Mouse (Mus musculus) left cerebral cortex, postnatal 14 days (tissue): ENCODE results near the gene Macrod2. TPM values are rescaled to one million over a fixed set of nuclear protein-coding genes. Genes with fewer than 3 reads are reported as not detected.

Experiments used
- DNase-seq, 2 experiments: peaks; one replicate each; pipeline ENCODE4 v3.0.0; 2021 to 2022; ENCODE audit warnings: low spot score in 2 of 2, mixed read lengths in 1 of 2
- intact Hi-C: fragments of 180-260 bp; cut with DNase I; formaldehyde crosslinking; loops from one replicate; pipeline ENCODE4 v1.15.1; 2025
- total RNA-seq, 2 experiments: library from RNA; stranded (reverse); gene quantifications; 2 replicates each; pipeline ENCODE4 v1.2.3; 2021

The Macrod2 gene
- total RNA-seq, 2 experiments from 2014 or later: 52.7 to 55.7 TPM

GRCm38 (mm10) chr2:140535832-140536571 lies 140.9 kb downstream of the Macrod2 start:
- intact Hi-C loops: loop anchor here (10.0 kb wide), 1 partner anchor 129 kb away; no protein-coding TSS in a partner anchor
- DNase-seq: no peak

GRCm38 (mm10) chr2:140549286-140549685 lies 154.2 kb downstream of the Macrod2 start:
- no peak for DNase-seq
- intact Hi-C loops: no loop called here

DNA sequence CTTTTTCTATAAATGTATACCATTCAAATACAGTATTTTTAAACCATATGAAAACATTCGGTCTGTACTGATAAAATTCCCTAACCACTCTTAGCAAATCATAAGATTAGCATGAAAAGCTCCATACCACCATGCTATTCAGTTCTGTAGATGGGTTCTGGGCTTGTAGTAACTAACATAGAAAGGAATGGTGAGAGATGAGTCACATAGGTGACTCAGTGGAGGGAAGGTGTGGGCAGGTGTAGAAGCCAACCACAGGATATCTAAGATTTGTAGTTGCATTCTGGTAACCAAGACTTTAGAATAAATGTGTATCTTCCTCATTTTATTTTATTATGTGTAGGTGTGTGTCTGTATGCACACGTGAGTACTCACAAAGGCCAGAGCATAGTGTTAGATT lies 166.3 kb downstream of the Macrod2 start:
- intact Hi-C loops: no loop called here
- no peak for DNase-seq

DNA sequence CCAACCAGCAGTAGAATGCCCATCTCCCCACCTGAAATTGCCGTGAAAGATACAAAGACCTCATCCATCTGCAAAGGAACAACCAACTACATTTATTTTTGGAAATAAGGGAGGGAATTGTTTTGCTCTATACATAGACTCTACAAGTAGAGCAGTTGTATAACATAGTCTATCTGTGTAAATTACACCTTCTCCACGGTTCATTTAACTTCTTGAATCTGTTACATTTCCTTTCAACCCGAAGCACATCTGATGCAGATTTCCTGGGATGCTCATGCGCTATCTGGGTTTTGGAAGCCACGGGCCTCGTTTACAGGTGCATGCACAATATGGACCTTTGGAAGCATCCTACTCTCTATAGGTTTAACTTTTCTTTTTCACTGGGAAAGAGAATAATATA lies 175.8 kb downstream of the Macrod2 start:
- intact Hi-C loops: no loop called here
- DNase-seq: no peak

- DNase-seq: peak in 1 of 2 experiments; percentile 4
- intact Hi-C loops: no loop called here
These were observed 197.6 kb downstream of the Macrod2 start for GRCm38 (mm10) chr2:140592537-140593261.

DNA sequence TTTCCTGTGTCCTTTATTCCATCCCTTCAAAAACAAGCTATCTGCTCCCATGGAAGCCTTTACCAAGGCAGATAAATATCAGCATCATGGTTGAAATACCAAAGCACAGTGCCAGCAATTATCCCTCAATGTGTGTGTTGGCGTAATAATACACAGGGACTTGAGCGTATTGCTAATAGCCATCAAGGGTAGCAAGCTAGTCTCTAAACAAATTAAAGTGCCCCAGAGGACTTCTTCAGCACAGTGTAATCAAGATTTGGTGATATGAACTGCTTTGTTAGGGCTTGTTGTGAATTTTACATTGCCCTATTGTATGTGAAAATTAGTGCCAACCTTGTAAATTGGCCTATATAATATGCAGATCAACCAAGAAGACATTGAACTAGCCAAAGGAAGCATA lies 201.8 kb downstream of the Macrod2 start:
- DNase-seq: no peak
- intact Hi-C loops: no loop called here

DNA sequence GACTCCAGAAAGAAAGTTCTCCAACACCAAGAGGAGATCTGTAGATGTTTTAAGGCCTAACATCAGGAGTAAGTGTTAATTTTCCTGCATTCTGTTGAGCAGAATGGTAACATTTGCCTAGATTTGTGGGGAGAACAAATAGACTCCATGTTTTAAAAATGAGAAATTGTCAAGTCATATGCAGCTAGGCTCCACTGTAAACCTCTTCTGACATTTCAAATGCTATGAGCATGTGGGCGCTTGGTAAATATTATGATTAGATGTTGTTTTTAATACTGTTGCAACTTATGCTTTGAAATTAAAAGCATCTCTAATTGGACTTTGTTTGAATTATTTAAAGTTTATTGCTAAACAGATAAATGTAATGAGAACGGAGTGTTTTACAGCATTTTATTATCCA lies 220.3 kb downstream of the Macrod2 start:
- DNase-seq: no peak
- intact Hi-C loops: no loop called here

GRCm38 (mm10) chr2:140621730-140622337 lies 226.7 kb downstream of the Macrod2 start:
- DNase-seq: no peak
- intact Hi-C loops: no loop called here

DNA sequence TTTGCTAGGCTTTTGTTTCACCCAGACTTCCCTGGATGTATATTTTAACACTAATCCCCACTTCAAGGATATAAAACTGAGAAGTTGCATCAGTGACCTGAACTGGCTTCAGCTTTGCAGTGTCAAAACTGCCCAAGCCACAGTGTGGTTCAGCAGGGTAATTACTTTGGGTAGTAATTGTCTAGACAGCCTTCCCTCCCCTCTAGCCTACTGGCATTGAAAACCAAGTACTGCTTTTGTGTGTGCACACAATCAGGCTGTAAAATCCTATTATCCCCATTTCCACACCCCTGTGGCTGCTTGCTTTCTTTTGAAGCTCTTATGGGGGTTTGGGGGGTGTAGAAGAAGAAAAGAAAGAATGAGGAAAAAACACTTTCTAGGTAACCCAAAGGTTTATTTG lies 258.4 kb downstream of the Macrod2 start:
- intact Hi-C loops: no loop called here
- DNase-seq: no peak

- no peak for DNase-seq
- intact Hi-C loops: no loop called here
These were observed 258.9 kb downstream of the Macrod2 start for GRCm38 (mm10) chr2:140653978-140654377.

- intact Hi-C loops: loop anchor here (10.0 kb wide), 3 partner anchors 128 to 732 kb away; no protein-coding TSS in a partner anchor
- DNase-seq: no peak
These were observed 267.6 kb downstream of the Macrod2 start for GRCm38 (mm10) chr2:140662673-140663072.

GRCm38 (mm10) chr2:140664381-140664780 lies 269.3 kb downstream of the Macrod2 start:
- no peak for DNase-seq
- intact Hi-C loops: loop anchor here (10.0 kb wide), 3 partner anchors 130 to 730 kb away; no protein-coding TSS in a partner anchor

- DNase-seq: no peak
- intact Hi-C loops: loop anchor here (10.0 kb wide), 3 partner anchors 132 to 728 kb away; no protein-coding TSS in a partner anchor
These were observed 271.7 kb downstream of the Macrod2 start for GRCm38 (mm10) chr2:140666846-140667245.

- no peak for DNase-seq
- intact Hi-C loops: loop anchor here (10.0 kb wide), 3 partner anchors 133 to 727 kb away; no protein-coding TSS in a partner anchor
These were observed 272.3 kb downstream of the Macrod2 start for GRCm38 (mm10) chr2:140667261-140668047.

GRCm38 (mm10) chr2:140668311-140668710 lies 273.2 kb downstream of the Macrod2 start:
- intact Hi-C loops: loop anchor here (10.0 kb wide), 3 partner anchors 134 to 726 kb away; no protein-coding TSS in a partner anchor
- DNase-seq: peak; percentile 85 to 93

GRCm38 (mm10) chr2:140669081-140669480 lies 274.0 kb downstream of the Macrod2 start:
- DNase-seq: no peak
- intact Hi-C loops: loop anchor here (10.0 kb wide), 3 partner anchors 134 to 726 kb away; no protein-coding TSS in a partner anchor

DNA sequence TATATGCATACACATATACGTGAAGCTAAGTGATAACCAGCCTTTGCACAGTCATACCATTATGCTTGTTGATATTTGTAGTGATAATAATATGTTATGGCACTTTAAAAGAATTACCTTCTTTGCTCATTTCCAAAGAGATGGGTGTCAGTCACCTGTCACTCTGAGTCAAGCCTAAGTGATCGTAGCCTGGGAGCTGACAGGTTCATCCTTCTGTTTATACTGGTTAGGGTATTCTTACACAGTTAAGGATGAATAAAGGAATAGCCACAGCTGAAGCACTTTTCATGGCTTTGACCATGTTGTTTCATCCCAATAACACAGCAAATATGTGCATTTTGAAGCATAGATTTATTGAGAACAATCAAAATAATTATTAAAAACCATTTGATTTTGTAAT lies 274.7 kb downstream of the Macrod2 start:
- intact Hi-C loops: loop anchor here (2.0 to 10.0 kb wide), 4 partner anchors 135 to 1585 kb away; no protein-coding TSS in a partner anchor

GRCm38 (mm10) chr2:140670457-140670856 lies 275.3 kb downstream of the Macrod2 start:
- intact Hi-C loops: loop anchor here (2.0 kb wide), 1 partner anchor 1584 kb away; no protein-coding TSS in a partner anchor
- peak; percentile 62 to 70 for DNase-seq

More for the DNA sequence above, 274.7 kb downstream of the Macrod2 start:
- DNase-seq: no peak
